Mouse (Mus musculus): ENCODE measurements at regions not wholly inside any gene's neighbourhood (a gene's known extent, or its start where the extent isn't known, plus 50 kb on each side); places are given as distances from the start of the nearest gene placed in this dataset.

DNA sequence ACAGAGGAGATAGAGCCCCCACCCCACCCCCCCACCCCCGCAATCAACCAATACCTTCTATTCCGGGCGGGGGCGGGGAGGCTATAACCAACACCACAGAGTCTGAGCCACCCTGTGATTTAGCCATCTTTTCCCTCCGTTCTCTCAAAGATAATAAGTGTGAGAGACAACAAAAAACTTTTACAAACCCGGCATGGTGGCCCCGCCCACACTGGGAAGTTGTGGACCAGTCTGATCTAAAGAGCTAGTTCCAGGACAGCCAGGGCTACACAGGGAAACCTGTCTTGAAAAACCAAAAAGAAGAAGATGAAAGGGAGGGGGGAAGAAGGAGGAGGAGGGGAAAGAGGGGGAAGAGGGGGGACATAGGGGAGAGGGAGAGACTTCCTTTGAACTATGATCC lies 67.7 kb downstream of the Lao1 start:
- no peaks in the 10 kb centered on the region for H3K36me3 ChIP-seq (ENCODE audit: control insufficient read depth, insufficient read depth, low read length, poor library complexity, severe bottlenecking)
- H3K27me3 ChIP-seq (ENCODE audit: control insufficient read depth, insufficient read depth, low read length, poor library complexity, severe bottlenecking) = no peaks in the 10 kb centered on the region
- H3K4me1 ChIP-seq (ENCODE audit: control insufficient read depth, insufficient read depth, low read length) = peaks cover 16% of the 10 kb centered on the region
- H3K9ac ChIP-seq (ENCODE audit: low read depth, poor library complexity, severe bottlenecking) = no peak overlapping the region
- no peak overlapping the region for H3K4me3 ChIP-seq (ENCODE audit: low read depth, low read length)
- H3K27ac ChIP-seq (ENCODE audit: insufficient read depth, low read length) = no peak overlapping the region
- TF ChIP-seq CTCF (IDR thresholded peaks at IDR 0.05; ENCODE audit: low read depth, low read length) (no peak), EP300 (IDR thresholded peaks at IDR 0.05; ENCODE audit: insufficient read depth, low read depth, low read length) (no peak), POLR2A (IDR thresholded peaks at IDR 0.05; ENCODE audit: insufficient read depth, low read length) (no peak)
- no peaks in the 10 kb centered on the region for H3K9me3 ChIP-seq (replicated peaks; ENCODE audit: control insufficient read depth, insufficient read depth, low read length, poor library complexity, severe bottlenecking)

DNA sequence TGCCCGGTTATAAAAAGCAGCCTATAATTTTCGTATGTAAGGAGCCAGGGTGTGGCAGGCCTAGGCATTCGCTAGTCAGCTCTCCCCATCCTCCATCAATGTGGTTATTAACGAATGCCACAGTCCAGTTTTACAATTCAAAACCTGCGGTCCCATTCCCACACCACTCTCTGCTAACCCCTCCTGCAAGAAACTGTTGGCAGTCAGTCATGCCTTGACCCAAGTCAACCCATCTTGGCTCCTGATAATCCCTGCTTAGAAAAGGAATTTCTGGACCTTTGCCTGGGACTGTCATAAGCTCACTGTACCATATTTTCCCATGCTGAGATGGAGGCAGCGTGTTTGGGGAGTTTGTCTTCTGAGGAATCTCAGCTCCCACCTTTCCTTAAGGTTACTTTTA lies 68.4 kb downstream of the Lao1 start:
- Histone ChIP-seq H3K36me3 (ENCODE audit: control insufficient read depth, insufficient read depth, low read length, poor library complexity, severe bottlenecking) (no peaks in the 10 kb centered on the region), H3K4me3 (ENCODE audit: low read depth, low read length) (no peak overlapping the region), H3K9ac (ENCODE audit: low read depth, poor library complexity, severe bottlenecking) (no peak overlapping the region), H3K27me3 (ENCODE audit: control insufficient read depth, insufficient read depth, low read length, poor library complexity, severe bottlenecking) (no peaks in the 10 kb centered on the region), H3K27ac (ENCODE audit: insufficient read depth, low read length) (no peak overlapping the region), H3K9me3 (replicated peaks; ENCODE audit: control insufficient read depth, insufficient read depth, low read length, poor library complexity, severe bottlenecking) (no peaks in the 10 kb centered on the region), H3K4me1 (ENCODE audit: control insufficient read depth, insufficient read depth, low read length) (peaks cover 16% of the 10 kb centered on the region)
- no peak for TF ChIP-seq CTCF (IDR thresholded peaks at IDR 0.05; ENCODE audit: low read depth, low read length)
- TF ChIP-seq EP300 (IDR thresholded peaks at IDR 0.05; ENCODE audit: insufficient read depth, low read depth, low read length) = no peak
- TF ChIP-seq POLR2A (IDR thresholded peaks at IDR 0.05; ENCODE audit: insufficient read depth, low read length) = no peak

DNA sequence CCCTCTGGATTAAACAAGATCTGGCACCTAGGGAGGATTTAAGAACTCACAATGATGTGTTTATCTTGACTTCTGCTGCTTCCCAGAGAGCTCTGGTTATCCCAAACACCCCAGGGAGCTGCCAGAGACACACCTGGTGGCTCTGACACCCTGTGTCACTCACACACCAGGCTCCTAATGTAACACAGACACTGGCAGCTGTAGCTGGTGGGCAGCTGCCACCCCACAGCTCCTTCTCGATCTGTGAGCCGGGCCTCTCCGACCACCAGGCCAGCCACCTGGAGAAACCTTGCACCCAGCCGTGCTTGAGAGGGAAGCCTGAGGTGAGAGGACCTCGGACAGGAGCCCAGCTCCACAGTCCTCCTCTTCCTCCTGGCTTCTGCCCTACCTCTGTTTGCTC lies 69.5 kb downstream of the Lao1 start:
- no peaks in the 10 kb centered on the region for H3K27me3 ChIP-seq (ENCODE audit: control insufficient read depth, insufficient read depth, low read length, poor library complexity, severe bottlenecking)
- H3K9me3 ChIP-seq (replicated peaks; ENCODE audit: control insufficient read depth, insufficient read depth, low read length, poor library complexity, severe bottlenecking) = no peaks in the 10 kb centered on the region
- H3K9ac ChIP-seq (ENCODE audit: low read depth, poor library complexity, severe bottlenecking) = no peak overlapping the region
- TF ChIP-seq CTCF (IDR thresholded peaks at IDR 0.05; ENCODE audit: low read depth, low read length) (no peak), EP300 (IDR thresholded peaks at IDR 0.05; ENCODE audit: insufficient read depth, low read depth, low read length) (no peak), POLR2A (IDR thresholded peaks at IDR 0.05; ENCODE audit: insufficient read depth, low read length) (no peak)
- H3K4me3 ChIP-seq (ENCODE audit: low read depth, low read length) = no peak overlapping the region
- peaks cover 16% of the 10 kb centered on the region for H3K4me1 ChIP-seq (ENCODE audit: control insufficient read depth, insufficient read depth, low read length)
- no peaks in the 10 kb centered on the region for H3K36me3 ChIP-seq (ENCODE audit: control insufficient read depth, insufficient read depth, low read length, poor library complexity, severe bottlenecking)
- no peak overlapping the region for H3K27ac ChIP-seq (ENCODE audit: insufficient read depth, low read length)

DNA sequence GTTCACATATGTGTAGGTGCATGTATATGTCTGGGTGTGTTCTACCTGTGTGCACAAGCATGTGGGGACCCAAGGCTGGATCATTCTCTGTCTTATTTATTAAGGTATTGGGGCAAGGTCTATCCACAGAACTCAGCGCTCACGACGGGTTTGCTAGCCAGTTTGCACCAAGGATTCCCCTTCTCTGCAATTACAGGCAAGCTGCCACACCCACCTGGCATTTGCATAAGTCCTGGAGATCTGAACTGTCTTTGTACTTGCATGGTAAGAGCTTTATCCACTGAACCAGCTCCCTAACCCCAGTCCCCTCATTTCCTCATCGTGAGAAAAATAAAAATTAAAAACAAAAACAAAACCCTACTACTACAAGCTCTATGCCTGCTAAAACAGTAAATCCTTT lies 71.6 kb downstream of the Lao1 start:
- Histone ChIP-seq H3K4me3 (ENCODE audit: low read depth, low read length) (no peak overlapping the region), H3K9me3 (replicated peaks; ENCODE audit: control insufficient read depth, insufficient read depth, low read length, poor library complexity, severe bottlenecking) (no peaks in the 10 kb centered on the region), H3K27ac (ENCODE audit: insufficient read depth, low read length) (no peak overlapping the region), H3K9ac (ENCODE audit: low read depth, poor library complexity, severe bottlenecking) (no peak overlapping the region), H3K4me1 (ENCODE audit: control insufficient read depth, insufficient read depth, low read length) (peaks cover 16% of the 10 kb centered on the region), H3K27me3 (ENCODE audit: control insufficient read depth, insufficient read depth, low read length, poor library complexity, severe bottlenecking) (no peaks in the 10 kb centered on the region), H3K36me3 (ENCODE audit: control insufficient read depth, insufficient read depth, low read length, poor library complexity, severe bottlenecking) (no peaks in the 10 kb centered on the region)
- TF ChIP-seq CTCF (IDR thresholded peaks at IDR 0.05; ENCODE audit: low read depth, low read length) = no peak
- no peak for TF ChIP-seq POLR2A (IDR thresholded peaks at IDR 0.05; ENCODE audit: insufficient read depth, low read length)
- TF ChIP-seq EP300 (IDR thresholded peaks at IDR 0.05; ENCODE audit: insufficient read depth, low read depth, low read length) = no peak

DNA sequence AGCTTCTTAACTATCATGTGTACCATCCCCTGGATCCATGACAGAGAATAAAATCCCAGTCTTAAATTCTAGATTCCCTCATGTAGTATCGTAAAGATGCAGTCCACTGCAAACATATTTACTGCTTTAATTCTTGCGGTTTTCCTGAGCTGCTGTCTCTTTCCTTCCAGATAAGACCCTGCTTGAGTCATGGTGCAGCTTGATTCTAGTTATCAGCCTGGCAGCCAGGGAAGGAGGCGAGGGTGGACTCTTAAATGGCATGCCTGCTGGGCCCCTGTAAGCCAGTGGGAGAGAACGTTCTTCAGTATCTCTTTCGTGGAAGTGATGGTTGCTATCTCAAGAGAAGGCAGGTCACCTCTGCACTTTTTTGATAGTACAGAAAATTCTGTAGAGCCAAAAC lies 71.9 kb upstream of the Slc2a1 start:
- H3K4me1 ChIP-seq (ENCODE audit: control insufficient read depth, insufficient read depth, low read length) = peaks cover 9% of the 10 kb centered on the region
- no peaks in the 10 kb centered on the region for H3K27me3 ChIP-seq (ENCODE audit: control insufficient read depth, insufficient read depth, low read length, poor library complexity, severe bottlenecking)
- H3K36me3 ChIP-seq (ENCODE audit: control insufficient read depth, insufficient read depth, low read length, poor library complexity, severe bottlenecking) = no peaks in the 10 kb centered on the region
- H3K9me3 ChIP-seq (replicated peaks; ENCODE audit: control insufficient read depth, insufficient read depth, low read length, poor library complexity, severe bottlenecking) = no peaks in the 10 kb centered on the region
- H3K9ac ChIP-seq (ENCODE audit: low read depth, poor library complexity, severe bottlenecking) = no peak overlapping the region
- no peak for TF ChIP-seq POLR2A (IDR thresholded peaks at IDR 0.05; ENCODE audit: insufficient read depth, low read length)
- no peak for TF ChIP-seq CTCF (IDR thresholded peaks at IDR 0.05; ENCODE audit: low read depth, low read length)
- TF ChIP-seq EP300 (IDR thresholded peaks at IDR 0.05; ENCODE audit: insufficient read depth, low read depth, low read length) = no peak
- H3K4me3 ChIP-seq (ENCODE audit: low read depth, low read length) = no peak overlapping the region
- H3K27ac ChIP-seq (ENCODE audit: insufficient read depth, low read length) = no peak overlapping the region

DNA sequence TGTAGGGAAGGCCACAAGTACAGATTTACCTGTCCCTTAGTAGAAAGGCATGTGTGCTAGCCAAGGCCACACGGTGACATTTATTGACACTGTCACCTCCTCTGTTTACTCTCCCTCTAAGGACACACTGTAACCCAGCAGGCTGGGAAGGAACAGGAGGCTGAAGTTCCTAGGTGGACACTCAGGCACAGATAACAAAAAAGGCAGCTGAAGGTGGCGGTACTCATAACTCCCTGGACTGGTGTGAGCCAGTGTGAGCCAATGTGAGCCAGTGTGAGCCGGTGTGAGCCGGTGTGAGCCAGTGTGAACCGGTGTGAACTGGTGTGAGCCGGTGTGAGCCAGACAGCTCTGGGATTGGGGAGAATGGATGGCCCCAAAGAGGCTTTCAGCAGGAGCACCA lies 68.5 kb upstream of the Slc2a1 start:
- Histone ChIP-seq H3K4me1 (ENCODE audit: control insufficient read depth, insufficient read depth, low read length) (peaks cover 4% of the 10 kb centered on the region), H3K9ac (ENCODE audit: low read depth, poor library complexity, severe bottlenecking) (no peak overlapping the region), H3K36me3 (ENCODE audit: control insufficient read depth, insufficient read depth, low read length, poor library complexity, severe bottlenecking) (no peaks in the 10 kb centered on the region), H3K9me3 (replicated peaks; ENCODE audit: control insufficient read depth, insufficient read depth, low read length, poor library complexity, severe bottlenecking) (no peaks in the 10 kb centered on the region), H3K4me3 (ENCODE audit: low read depth, low read length) (no peak overlapping the region), H3K27ac (ENCODE audit: insufficient read depth, low read length) (no peak overlapping the region), H3K27me3 (ENCODE audit: control insufficient read depth, insufficient read depth, low read length, poor library complexity, severe bottlenecking) (no peaks in the 10 kb centered on the region)
- no peak for TF ChIP-seq POLR2A (IDR thresholded peaks at IDR 0.05; ENCODE audit: insufficient read depth, low read length)
- TF ChIP-seq CTCF (IDR thresholded peaks at IDR 0.05; ENCODE audit: low read depth, low read length) = no peak
- TF ChIP-seq EP300 (IDR thresholded peaks at IDR 0.05; ENCODE audit: insufficient read depth, low read depth, low read length) = peak; percentile 63; the same call in 1 of the 2 replicates
